Mouse (Mus musculus) MEL (cell line): ENCODE data around the gene Cog3. TPM values are rescaled to one million over a fixed set of nuclear protein-coding genes. Genes with fewer than 3 reads are reported as not detected.

Source experiments
- DNase-seq: peaks from one replicate; pipeline ENCODE4 v3.0.0; 2011; ENCODE audit warnings: low read depth, low spot score
- H3K27ac ChIP-seq: 2 replicates; pipeline ENCODE4 v1.5.1; 2012; ENCODE audit warnings: low read depth, mild to moderate bottlenecking, control low read depth, low read length, moderate library complexity; ENCODE audit not compliant: control insufficient read depth
- H3K27me3 ChIP-seq, 2 experiments: fragments of 150-350 bp in 1 of 2; sonication (generic) in 1 of 2; 2 replicates each; pipeline ENCODE4 v1.6.1; 2012; ENCODE audit warnings: low read length in 2 of 2, mild to moderate bottlenecking in 2 of 2, improper control_type of control experiment in 1 of 2, moderate library complexity in 1 of 2; ENCODE audit not compliant: insufficient read depth in 2 of 2, control insufficient read depth in 1 of 2
- H3K36me3 ChIP-seq, 2 experiments: 2 replicates each; pipeline ENCODE4 v1.6.1; 2012 to 2014; ENCODE audit warnings: low read length in 2 of 2, improper control_type of control experiment in 1 of 2, inconsistent platforms in 1 of 2, mild to moderate bottlenecking in 1 of 2; ENCODE audit not compliant: insufficient read depth in 2 of 2, control insufficient read depth in 1 of 2
- H3K4me1 ChIP-seq, 2 experiments: fragments of 150-350 bp in 1 of 2; sonication (generic) in 1 of 2; 2 replicates each; pipeline ENCODE4 v1.6.1; 2012; ENCODE audit warnings: low read length in 2 of 2, improper control_type of control experiment in 1 of 2, mild to moderate bottlenecking in 1 of 2; ENCODE audit not compliant: insufficient read depth in 2 of 2, control insufficient read depth in 1 of 2
- H3K4me3 ChIP-seq, 2 experiments: fragments of 150-350 bp in 1 of 2; sonication (generic) in 1 of 2; 2 replicates each; pipeline ENCODE4 v1.5.1; 2012; ENCODE audit warnings: low read depth in 2 of 2, low read length in 2 of 2, mild to moderate bottlenecking in 2 of 2, moderate library complexity in 2 of 2, control low read depth in 1 of 2, improper control_type of control experiment in 1 of 2; ENCODE audit not compliant: control insufficient read depth in 1 of 2, insufficient read depth in 1 of 2
- H3K79me2 ChIP-seq: 2 replicates; pipeline ENCODE4 v1.6.1; 2012; ENCODE audit warnings: mild to moderate bottlenecking, low read length, moderate library complexity; ENCODE audit not compliant: control insufficient read depth, poor library complexity, insufficient read depth
- H3K9ac ChIP-seq: 2 replicates; pipeline ENCODE4 v1.6.1; 2012; ENCODE audit warnings: low read depth, mild to moderate bottlenecking, control low read depth, low read length, moderate library complexity; ENCODE audit not compliant: control insufficient read depth, poor library complexity, severe bottlenecking
- H3K9me3 ChIP-seq: fragments of 150-350 bp; sonication (generic); replicated peaks from 2 replicates; pipeline ENCODE4 v1.6.1; 2012; ENCODE audit warnings: mild to moderate bottlenecking, low read length, improper control_type of control experiment, moderate library complexity; ENCODE audit not compliant: insufficient read depth
- BHLHE40 ChIP-seq: IDR thresholded peaks from 2 replicates; pipeline ENCODE4 v1.6.1; 2012; ENCODE audit warnings: low read depth, mild to moderate bottlenecking, inconsistent platforms, low read length, improper control_type of control experiment, borderline replicate concordance
- CHD1 ChIP-seq: IDR thresholded peaks from 2 replicates; pipeline ENCODE4 v1.6.1; 2012; ENCODE audit warnings: low read depth, mild to moderate bottlenecking, inconsistent platforms, low read length, improper control_type of control experiment
- CHD2 ChIP-seq: IDR thresholded peaks from 2 replicates; pipeline ENCODE4 v1.6.1; 2011; ENCODE audit warnings: low read length, improper control_type of control experiment
- CTCF ChIP-seq, 3 experiments: IDR thresholded peaks in 2 of 3; conservative IDR thresholded peaks in 1 of 3; 2 replicates each; pipeline ENCODE4 v1.5.1; 2011 to 2012; ENCODE audit warnings: low read length in 3 of 3, low read depth in 2 of 3, mild to moderate bottlenecking in 2 of 3, improper control_type of control experiment in 1 of 3, inconsistent platforms in 1 of 3, mixed read lengths in 1 of 3, moderate library complexity in 1 of 3; ENCODE audit not compliant: control insufficient read depth in 1 of 3, insufficient read depth in 1 of 3, poor library complexity in 1 of 3, severe bottlenecking in 1 of 3
- ETS1 ChIP-seq: IDR thresholded peaks from 2 replicates; pipeline ENCODE4 v1.6.1; 2012; ENCODE audit warnings: low read depth, mild to moderate bottlenecking, inconsistent platforms, low read length, improper control_type of control experiment, moderate library complexity
- GATA1 ChIP-seq: IDR thresholded peaks from 2 replicates; pipeline ENCODE4 v1.6.1; 2011; ENCODE audit warnings: low read depth, low read length, improper control_type of control experiment
- HCFC1 ChIP-seq: IDR thresholded peaks from 2 replicates; pipeline ENCODE4 v1.6.1; 2012; ENCODE audit warnings: low read depth, mild to moderate bottlenecking, inconsistent platforms, low read length, improper control_type of control experiment, moderate library complexity
- JUND ChIP-seq: IDR thresholded peaks from 2 replicates; pipeline ENCODE4 v1.6.1; 2011; ENCODE audit warnings: low read depth, mild to moderate bottlenecking, improper control_type of control experiment, low read length
- KAT2A ChIP-seq: conservative IDR thresholded peaks from 2 replicates; pipeline ENCODE4 v1.6.1; 2012; ENCODE audit warnings: low read depth, low read length, improper control_type of control experiment, inconsistent platforms
- MAFK ChIP-seq: IDR thresholded peaks from 2 replicates; pipeline ENCODE4 v1.6.1; 2011; ENCODE audit warnings: low read depth, mild to moderate bottlenecking, low read length, improper control_type of control experiment, borderline replicate concordance
- MAX ChIP-seq: IDR thresholded peaks from 2 replicates; pipeline ENCODE4 v1.6.1; 2011; ENCODE audit warnings: low read length, improper control_type of control experiment
- MEF2A ChIP-seq: IDR thresholded peaks from 2 replicates; pipeline ENCODE4 v1.6.1; 2014; ENCODE audit warnings: low read depth, mild to moderate bottlenecking, inconsistent platforms, low read length, improper control_type of control experiment; ENCODE audit not compliant: poor library complexity, insufficient replicate concordance, severe bottlenecking; ENCODE audit errors: extremely low read depth
- MXI1 ChIP-seq: IDR thresholded peaks from 2 replicates; pipeline ENCODE4 v1.6.1; 2011; ENCODE audit warnings: mild to moderate bottlenecking, low read depth, low read length, improper control_type of control experiment
- MYB ChIP-seq: IDR thresholded peaks from 2 replicates; pipeline ENCODE4 v1.6.1; 2011; ENCODE audit warnings: mild to moderate bottlenecking, low read depth, low read length, improper control_type of control experiment
- NELFE ChIP-seq: IDR thresholded peaks from 2 replicates; pipeline ENCODE4 v1.6.1; 2011; ENCODE audit warnings: low read depth, low read length, improper control_type of control experiment
- POLR2AphosphoS2 ChIP-seq: IDR thresholded peaks from 2 replicates; pipeline ENCODE4 v1.6.1; 2011; ENCODE audit warnings: low read length, improper control_type of control experiment
- POLR2AphosphoS5 ChIP-seq: IDR thresholded peaks from 2 replicates; pipeline ENCODE4 v1.6.1; 2012; ENCODE audit warnings: low read depth, borderline replicate concordance, mild to moderate bottlenecking, inconsistent platforms, low read length, moderate library complexity, mixed read lengths
- RAD21 ChIP-seq: IDR thresholded peaks from 2 replicates; pipeline ENCODE4 v1.6.1; 2011; ENCODE audit warnings: mild to moderate bottlenecking, low read depth, low read length, improper control_type of control experiment
- SIN3A ChIP-seq: IDR thresholded peaks from 2 replicates; pipeline ENCODE4 v1.6.1; 2012; ENCODE audit warnings: low read length, improper control_type of control experiment, inconsistent platforms
- SMC3 ChIP-seq: IDR thresholded peaks from 2 replicates; pipeline ENCODE4 v1.6.1; 2011; ENCODE audit warnings: low read depth, low read length, improper control_type of control experiment
- TBP ChIP-seq: IDR thresholded peaks from 2 replicates; pipeline ENCODE4 v1.8.0; 2011; ENCODE audit warnings: low read depth, low read length, improper control_type of control experiment
- TCF12 ChIP-seq: IDR thresholded peaks from 2 replicates; pipeline ENCODE4 v1.6.1; 2014; ENCODE audit warnings: low read depth, mild to moderate bottlenecking, inconsistent platforms, low read length, improper control_type of control experiment, moderate library complexity
- UBTF ChIP-seq: IDR thresholded peaks from 2 replicates; pipeline ENCODE4 v1.6.1; 2012; ENCODE audit warnings: low read depth, mild to moderate bottlenecking, inconsistent platforms, low read length, improper control_type of control experiment, moderate library complexity, borderline replicate concordance; ENCODE audit not compliant: insufficient read depth
- USF1 ChIP-seq: IDR thresholded peaks from 2 replicates; pipeline ENCODE4 v1.6.1; 2014; ENCODE audit warnings: low read depth, mild to moderate bottlenecking, inconsistent platforms, low read length, improper control_type of control experiment, moderate library complexity
- USF2 ChIP-seq, 2 experiments: IDR thresholded peaks; 2 replicates each; pipeline ENCODE4 v1.6.1; 2011 to 2012; ENCODE audit warnings: improper control_type of control experiment in 2 of 2, low read length in 2 of 2, borderline replicate concordance in 1 of 2, inconsistent platforms in 1 of 2, low read depth in 1 of 2, mild to moderate bottlenecking in 1 of 2; ENCODE audit not compliant: insufficient read depth in 1 of 2
- ZC3H11A ChIP-seq: IDR thresholded peaks from 2 replicates; pipeline ENCODE4 v1.6.1; 2012; ENCODE audit warnings: low read depth, mild to moderate bottlenecking, inconsistent platforms, low read length, improper control_type of control experiment
- polyA plus RNA-seq, 2 experiments: library from polyadenylated mRNA; stranded (reverse) in 1 of 2; unstranded in 1 of 2; fragments of >175 nt in 1 of 2; fragments of >200 nt in 1 of 2; gene quantifications; 2 replicates each; pipeline versions ENCODE4 v1.2.1 to v1.2.4; 2012; ENCODE audit warnings: low replicate concordance in 2 of 2, low read depth in 1 of 2; ENCODE audit not compliant: insufficient read length in 2 of 2, insufficient read depth in 1 of 2, missing spikeins in 1 of 2
- total RNA-seq: library from RNA; depleted of rRNA; stranded (reverse); fragments of 300-350 nt; gene quantifications from 2 replicates; pipeline ENCODE4 v1.2.3, GENCODE M21; 2012

Gene Cog3
- total and polyA plus RNA-seq, 3 experiments: 15.3 to 46.1 (median 16.7) TPM

DNA sequence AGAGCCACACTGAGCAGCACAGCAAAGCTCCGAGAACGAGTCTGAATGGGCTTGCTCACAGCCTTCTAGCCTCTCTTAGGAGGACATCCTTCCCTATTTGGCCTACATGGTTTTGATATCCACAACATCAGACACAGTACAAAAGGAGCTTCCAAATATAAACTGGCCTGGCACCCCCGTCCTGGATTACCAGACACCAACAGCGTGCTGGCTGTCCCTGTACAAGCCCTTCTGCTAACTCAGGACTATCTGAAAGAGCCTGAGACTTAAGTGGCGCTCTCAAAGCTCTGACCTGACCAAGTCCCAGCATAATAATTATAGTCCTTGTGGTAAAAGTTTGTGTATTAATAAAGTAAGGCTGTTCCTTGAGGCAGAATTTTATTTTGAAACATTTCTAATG, 34.2 kb downstream of the Cog3 start:
- Histone ChIP-seq H3K79me2 (no peaks in the 10 kb centered on the region), H3K4me3 (no peak overlapping the region), H3K4me1 (no peaks in the 10 kb centered on the region), H3K9ac (no peak overlapping the region), H3K27ac (no peak overlapping the region), H3K36me3 (peaks cover 0 to 31% of the 10 kb centered on the region in 2 experiments; a peak in 2 of 4 replicates), H3K27me3 (no peaks in the 10 kb centered on the region), H3K9me3 (no peaks in the 10 kb centered on the region)
- no peak for TF ChIP-seq JUND
- TF ChIP-seq MYB: no peak
- no peak for TF ChIP-seq USF2 (IDR thresholded peaks at IDR 0.05; ENCODE audit: borderline replicate concordance in 1 of 2, insufficient read depth in 1 of 2, low read depth in 1 of 2, low read length in 2 of 2)
- no peak for TF ChIP-seq CHD1
- TF ChIP-seq TCF12: no peak
- TF ChIP-seq RAD21: no peak
- TF ChIP-seq BHLHE40: no peak
- TF ChIP-seq HCFC1: no peak
- TF ChIP-seq MEF2A: no peak
- no peak for TF ChIP-seq ZC3H11A
- no peak for TF ChIP-seq SMC3
- no peak for TF ChIP-seq SIN3A
- no peak for TF ChIP-seq KAT2A
- TF ChIP-seq GATA1: no peak
- TF ChIP-seq ETS1: no peak
- no peak for TF ChIP-seq POLR2AphosphoS2
- no peak for TF ChIP-seq CHD2
- no peak for DNase-seq

GRCm38 (mm10) chr14:75716410-75716809, 37.9 kb downstream of the Cog3 start:
- Histone ChIP-seq H3K4me1 (no peaks in the 10 kb centered on the region), H3K9ac (no peak overlapping the region), H3K9me3 (no peaks in the 10 kb centered on the region), H3K36me3 (peaks cover 0 to 33% of the 10 kb centered on the region in 2 experiments; a peak in 2 of 4 replicates), H3K79me2 (no peaks in the 10 kb centered on the region), H3K27me3 (no peaks in the 10 kb centered on the region), H3K4me3 (no peak overlapping the region), H3K27ac (no peak overlapping the region)
- TF ChIP-seq ETS1 (no peak), MAFK (no peak), CHD2 (no peak), NELFE (no peak), MEF2A (no peak), CHD1 (no peak), CTCF (IDR thresholded peaks at IDR 0.05 in 2 of 3, conservative IDR thresholded peaks at IDR 0.05 in 1 of 3; ENCODE audit: control insufficient read depth in 1 of 3, insufficient read depth in 1 of 3, low read depth in 2 of 3, low read length in 3 of 3, poor library complexity in 1 of 3, severe bottlenecking in 1 of 3) (no peak), USF1 (no peak), MXI1 (no peak), TBP (no peak), MAX (no peak), HCFC1 (no peak), POLR2AphosphoS5 (no peak), UBTF (no peak), MYB (no peak)
- DNase-seq: no peak
